Mouse (Mus musculus): ENCODE data around the gene Akap6. TPM values are rescaled to one million over a fixed set of nuclear protein-coding genes. Genes with fewer than 3 reads are reported as not detected.

The Akap6 gene
- total and polyA plus RNA-seq, 3 experiments: 0.12 to 0.42 (median 0.33) TPM

DNA sequence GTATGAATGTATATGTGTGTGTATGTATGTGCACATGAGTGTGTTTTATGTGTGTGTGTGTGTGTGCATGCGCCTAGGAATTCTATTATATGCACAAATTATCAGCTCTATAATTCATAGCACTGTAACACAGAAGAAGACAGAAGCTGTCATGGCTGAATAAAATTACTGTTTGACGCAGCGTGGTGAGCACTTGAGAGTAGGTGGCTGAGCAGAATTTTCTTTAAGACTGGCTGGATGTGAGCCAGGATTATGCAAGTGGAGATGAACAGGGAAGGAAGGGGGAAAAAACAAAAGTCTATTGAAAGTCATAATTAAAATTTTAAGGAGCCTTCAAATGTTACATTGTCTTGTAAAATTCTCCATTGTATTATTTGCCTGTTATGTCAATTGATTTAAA is 74.7 kb downstream of the Akap6 start:
- H3K9ac ChIP-seq (ENCODE audit: insufficient read depth, low read depth): no peak overlapping the region
- H3K9me3 ChIP-seq (replicated peaks; ENCODE audit: low read length): no peaks in the 10 kb centered on the region
- no peak for DNase-seq (ENCODE audit: extremely low read depth)
- no peak overlapping the region for H3K4me3 ChIP-seq (replicated peaks in 1 of 3; ENCODE audit: low read depth in 2 of 3, low read length in 2 of 3, poor library complexity in 1 of 3)
- TF ChIP-seq CHD2 (IDR thresholded peaks at IDR 0.05; ENCODE audit: low read length) (no peak), IRF4 (IDR thresholded peaks at IDR 0.05; ENCODE audit: low read depth, low read length) (no peak), MYC (IDR thresholded peaks at IDR 0.05; ENCODE audit: low read depth, low read length) (no peak), ETS1 (conservative IDR thresholded peaks at IDR 0.05; ENCODE audit: low read depth, low read length) (no peak), USF1 (IDR thresholded peaks at IDR 0.05; ENCODE audit: low read depth, low read length) (no peak), POLR2AphosphoS2 (IDR thresholded peaks at IDR 0.05; ENCODE audit: low read depth, low read length) (no peak), NRF1 (IDR thresholded peaks at IDR 0.05; ENCODE audit: low read depth, low read length) (no peak), PAX5 (IDR thresholded peaks at IDR 0.05; ENCODE audit: low read length) (no peak), TBP (conservative IDR thresholded peaks at IDR 0.05; ENCODE audit: low read depth, low read length) (no peak), ZNF384 (IDR thresholded peaks at IDR 0.05; ENCODE audit: low read depth, low read length) (no peak), RAD21 (IDR thresholded peaks at IDR 0.05; ENCODE audit: low read depth, low read length) (no peak), CTCF (conservative IDR thresholded peaks at IDR 0.05 in 1 of 2, IDR thresholded peaks at IDR 0.05 in 1 of 2; ENCODE audit: low read depth in 2 of 2, low read length in 2 of 2) (no peak), USF2 (conservative IDR thresholded peaks at IDR 0.05; ENCODE audit: low read depth, low read length) (no peak), NELFE (IDR thresholded peaks at IDR 0.05; ENCODE audit: low read depth, low read length) (no peak), ZKSCAN1 (IDR thresholded peaks at IDR 0.05; ENCODE audit: borderline replicate concordance, low read depth, low read length) (no peak), BHLHE40 (IDR thresholded peaks at IDR 0.05; ENCODE audit: low read depth, low read length) (no peak)
- no peaks in the 10 kb centered on the region for H3K27me3 ChIP-seq (replicated peaks)
- no peak overlapping the region for H3K4me2 ChIP-seq (ENCODE audit: insufficient read depth, low read depth, poor library complexity, severe bottlenecking)
- no peak overlapping the region for H3K27ac ChIP-seq (ENCODE audit: insufficient read depth, low read depth)
- no peaks in the 10 kb centered on the region for H3K79me2 ChIP-seq (replicated peaks; ENCODE audit: control insufficient read depth, extremely low read depth, insufficient read depth, poor library complexity, severe bottlenecking)
- in situ Hi-C loops (cut with MboI; ENCODE audit: low pct_ligation_motif_present, low pct_unique_long_range_greater_than_20kb, low sequenced_read_pairs) (no loop called here), dilution Hi-C loops (cut with MboI; ENCODE audit: extremely low pct_ligation_motif_present, extremely low pct_unique_long_range_greater_than_20kb, low sequenced_read_pairs) (no loop called here)
- H3K36me3 ChIP-seq (replicated peaks in 1 of 2; ENCODE audit: control insufficient read depth in 1 of 2, insufficient read depth in 1 of 2, low read length in 1 of 2): no peaks in the 10 kb centered on the region
- no peaks in the 10 kb centered on the region; a peak in 1 of 4 replicates for H3K4me1 ChIP-seq (ENCODE audit: control insufficient read depth in 1 of 2, insufficient read depth in 2 of 2)

DNA sequence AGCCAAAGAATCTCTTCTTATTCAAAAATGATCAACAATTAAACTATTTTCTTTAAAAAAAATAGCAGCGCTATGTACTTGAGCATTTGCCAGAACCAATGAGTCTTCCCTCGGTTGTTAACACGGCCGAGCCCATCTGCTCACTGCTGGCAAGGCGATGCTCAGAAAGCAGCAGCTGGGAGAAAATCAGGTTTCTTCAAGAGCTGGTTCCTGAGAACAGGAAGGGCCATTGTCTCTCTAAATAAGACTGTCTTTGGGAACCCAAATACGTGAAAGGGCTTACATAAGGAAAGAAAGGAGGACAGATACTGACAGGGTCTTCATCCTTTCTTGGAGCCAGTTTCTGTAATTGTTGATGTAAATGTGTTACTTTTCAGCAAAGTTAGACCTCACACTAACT is 75.2 kb downstream of the Akap6 start:
- Histone ChIP-seq H3K4me1 (ENCODE audit: control insufficient read depth in 1 of 2, insufficient read depth in 2 of 2) (no peaks in the 10 kb centered on the region; a peak in 1 of 4 replicates), H3K27me3 (replicated peaks) (no peaks in the 10 kb centered on the region), H3K9ac (ENCODE audit: insufficient read depth, low read depth) (no peak overlapping the region), H3K4me2 (ENCODE audit: insufficient read depth, low read depth, poor library complexity, severe bottlenecking) (no peak overlapping the region), H3K36me3 (replicated peaks in 1 of 2; ENCODE audit: control insufficient read depth in 1 of 2, insufficient read depth in 1 of 2, low read length in 1 of 2) (no peaks in the 10 kb centered on the region), H3K4me3 (replicated peaks in 1 of 3; ENCODE audit: low read depth in 2 of 3, low read length in 2 of 3, poor library complexity in 1 of 3) (no peak overlapping the region), H3K9me3 (replicated peaks; ENCODE audit: low read length) (no peaks in the 10 kb centered on the region), H3K79me2 (replicated peaks; ENCODE audit: control insufficient read depth, extremely low read depth, insufficient read depth, poor library complexity, severe bottlenecking) (no peaks in the 10 kb centered on the region), H3K27ac (ENCODE audit: insufficient read depth, low read depth) (no peak overlapping the region)
- TF ChIP-seq E2F4 (IDR thresholded peaks at IDR 0.05; ENCODE audit: insufficient replicate concordance, low read depth, low read length) (no peak), TBP (conservative IDR thresholded peaks at IDR 0.05; ENCODE audit: low read depth, low read length) (no peak), ZMIZ1 (IDR thresholded peaks at IDR 0.05; ENCODE audit: low read depth, low read length) (no peak), POLR2A (IDR thresholded peaks at IDR 0.05; ENCODE audit: low read depth, low read length) (no peak), CHD1 (IDR thresholded peaks at IDR 0.05; ENCODE audit: low read depth, low read length) (no peak), NRF1 (IDR thresholded peaks at IDR 0.05; ENCODE audit: low read depth, low read length) (no peak), MAX (IDR thresholded peaks at IDR 0.05; ENCODE audit: low read length) (no peak), RCOR1 (conservative IDR thresholded peaks at IDR 0.05; ENCODE audit: low read depth, low read length) (no peak), MYC (IDR thresholded peaks at IDR 0.05; ENCODE audit: low read depth, low read length) (no peak), SIN3A (IDR thresholded peaks at IDR 0.05; ENCODE audit: low read length) (no peak), UBTF (IDR thresholded peaks at IDR 0.05; ENCODE audit: low read depth, low read length) (no peak), TCF12 (IDR thresholded peaks at IDR 0.05; ENCODE audit: low read depth, low read length) (no peak), JUN (IDR thresholded peaks at IDR 0.05; ENCODE audit: insufficient read depth, low read depth, low read length) (no peak), MAFK (IDR thresholded peaks at IDR 0.05; ENCODE audit: insufficient replicate concordance, low read length) (no peak), POLR2AphosphoS2 (IDR thresholded peaks at IDR 0.05; ENCODE audit: low read depth, low read length) (no peak), IRF4 (IDR thresholded peaks at IDR 0.05; ENCODE audit: low read depth, low read length) (no peak), ZC3H11A (IDR thresholded peaks at IDR 0.05; ENCODE audit: low read depth, low read length) (no peak), USF1 (IDR thresholded peaks at IDR 0.05; ENCODE audit: low read depth, low read length) (no peak), ETS1 (conservative IDR thresholded peaks at IDR 0.05; ENCODE audit: low read depth, low read length) (no peak), BHLHE40 (IDR thresholded peaks at IDR 0.05; ENCODE audit: low read depth, low read length) (no peak)
- dilution Hi-C loops (cut with MboI; ENCODE audit: extremely low pct_ligation_motif_present, extremely low pct_unique_long_range_greater_than_20kb, low sequenced_read_pairs): no loop called here
- in situ Hi-C loops (cut with MboI; ENCODE audit: low pct_ligation_motif_present, low pct_unique_long_range_greater_than_20kb, low sequenced_read_pairs): no loop called here
- DNase-seq (ENCODE audit: extremely low read depth): no peak
